Mouse (Mus musculus): ENCODE measurements around the gene Sec24d.

- TF ChIP-seq POLR2A (IDR thresholded peaks at IDR 0.05; ENCODE audit: low read depth, low read length) (no peak), CTCF (IDR thresholded peaks at IDR 0.05; ENCODE audit: extremely low read depth, insufficient read length, insufficient replicate concordance, low read depth, low read length) (no peak)
Measured at GRCm38 (mm10) chr3:123313477-123313876, 46.2 kb downstream of the Sec24d start.
